Mouse (Mus musculus): ENCODE measurements around the gene Gm42791.

Gene Gm42791

DNA sequence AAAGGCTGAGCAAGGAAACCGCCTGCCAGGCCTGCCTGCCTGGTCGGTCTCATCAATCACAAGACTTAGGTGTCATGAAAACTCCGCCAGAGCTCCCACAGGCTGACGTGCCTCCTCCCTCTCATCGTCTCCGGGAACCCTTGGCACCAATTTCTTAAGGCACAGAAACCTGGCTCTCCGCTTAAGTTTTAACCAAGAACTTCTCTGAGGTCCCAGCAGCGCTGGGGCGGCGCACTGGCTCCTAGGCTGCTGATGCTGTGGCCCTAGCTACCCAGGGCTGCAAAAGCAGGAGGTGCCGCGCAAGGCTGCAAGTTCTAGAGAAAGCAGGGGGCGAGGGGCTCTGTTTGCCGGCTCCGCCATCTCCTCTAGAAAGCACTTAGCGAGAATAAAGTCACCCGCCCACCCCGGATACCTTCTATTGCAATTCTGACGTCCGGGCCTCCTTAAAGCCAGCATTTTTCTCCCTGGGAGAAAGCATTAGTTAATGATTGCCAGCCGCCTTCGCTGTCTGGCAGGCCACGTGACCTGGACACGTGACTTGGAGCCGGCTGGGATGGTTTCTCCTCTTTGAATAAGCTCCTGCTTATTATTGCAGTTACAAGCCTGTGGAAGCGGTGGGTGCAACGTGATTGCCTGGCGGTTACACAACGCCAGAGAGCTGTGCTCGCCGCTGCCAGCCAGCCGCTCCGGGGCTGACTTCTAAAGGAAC is at the start of gene Gm42791:
TSS of gene Gm42791 (minus strand) at position 442 of the 709 bp plus-strand sequence.
- DNase-seq (ENCODE audit: low spot score), result peak; percentile 83

- no peak for DNase-seq (ENCODE audit: low spot score)
Observed at GRCm38 (mm10) chr5:149044067-149044466, 49.1 kb upstream of the Gm42791 start.

GRCm38 (mm10) chr5:149043240-149043639 is 48.3 kb upstream of the Gm42791 start:
- no peak for DNase-seq (ENCODE audit: low spot score)

DNA sequence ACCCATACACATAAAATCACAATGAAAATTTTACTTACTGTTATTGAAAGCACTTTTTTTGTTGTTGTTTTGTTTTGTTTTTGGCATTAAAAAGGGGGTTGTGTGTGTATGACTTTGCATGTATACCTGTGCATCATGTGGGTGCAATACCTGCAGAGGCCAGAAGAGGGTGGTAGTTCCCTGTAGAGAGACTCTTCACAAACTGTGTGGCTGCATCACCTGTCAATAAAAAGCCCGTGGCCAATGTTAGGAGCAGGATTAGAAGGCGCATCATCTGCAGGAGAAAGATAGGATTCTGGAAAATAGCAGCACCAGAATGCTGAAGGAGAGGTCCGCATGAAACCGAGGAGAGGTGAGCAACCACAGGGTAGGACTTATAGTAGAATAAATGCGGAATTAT is 44.9 kb upstream of the Gm42791 start:
- peak; percentile 53 for DNase-seq (ENCODE audit: low spot score)

GRCm38 (mm10) chr5:149037729-149038128 is 42.8 kb upstream of the Gm42791 start:
- DNase-seq (ENCODE audit: low spot score), result no peak

GRCm38 (mm10) chr5:149036920-149037319 is 42.0 kb upstream of the Gm42791 start:
- no peak for DNase-seq (ENCODE audit: low spot score)

DNA sequence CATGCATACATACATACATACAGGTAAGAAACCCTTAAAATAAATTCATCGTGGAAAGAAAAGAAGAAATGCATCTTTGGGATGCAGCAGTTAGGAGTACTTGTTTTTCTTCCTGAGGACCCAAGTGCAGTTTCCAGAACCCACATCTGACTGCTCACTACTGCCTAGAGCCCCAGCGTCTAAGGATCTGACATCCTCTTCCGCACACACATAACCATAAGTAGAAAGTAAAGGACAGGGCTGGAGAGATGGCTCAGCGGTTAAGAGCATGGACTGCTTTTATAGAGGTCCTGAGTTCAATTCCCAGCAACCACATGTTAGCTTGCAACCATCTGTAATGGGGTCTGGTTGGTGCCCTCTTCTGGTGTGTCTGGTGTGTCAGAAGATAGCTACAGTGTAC is 37.5 kb upstream of the Gm42791 start:
- no peak for DNase-seq (ENCODE audit: low spot score)

- peak; percentile 68 for DNase-seq (ENCODE audit: low spot score)
Observed at GRCm38 (mm10) chr5:149031199-149031750, 36.3 kb upstream of the Gm42791 start.

GRCm38 (mm10) chr5:149030103-149030502 is 35.2 kb upstream of the Gm42791 start:
- DNase-seq (ENCODE audit: low spot score), result no peak

- DNase-seq (ENCODE audit: low spot score), result no peak
Observed at GRCm38 (mm10) chr5:149028394-149028793, 33.4 kb upstream of the Gm42791 start.

GRCm38 (mm10) chr5:149027389-149027788 is 32.4 kb upstream of the Gm42791 start:
- DNase-seq (ENCODE audit: low spot score), result no peak

DNA sequence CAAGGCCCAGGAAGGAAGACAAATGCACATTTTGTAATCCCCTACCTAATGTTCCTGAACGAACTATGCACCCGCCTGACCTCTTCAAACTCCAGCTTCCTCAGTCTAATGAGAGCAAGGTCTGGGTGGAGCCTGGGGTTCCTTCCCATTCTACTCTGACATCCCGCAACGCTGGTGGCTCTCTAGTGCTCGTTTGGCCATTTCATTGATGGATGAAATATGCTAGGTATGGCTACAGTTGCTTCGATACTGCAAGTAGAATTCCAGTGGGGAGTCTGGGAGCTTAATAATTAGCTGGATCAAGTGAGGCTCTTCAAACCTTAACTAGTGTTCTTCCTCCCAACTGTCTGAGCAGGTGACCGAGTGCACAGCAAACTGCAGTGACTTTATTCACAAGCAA is 26.2 kb upstream of the Gm42791 start:
- DNase-seq (ENCODE audit: low spot score), result no peak

DNA sequence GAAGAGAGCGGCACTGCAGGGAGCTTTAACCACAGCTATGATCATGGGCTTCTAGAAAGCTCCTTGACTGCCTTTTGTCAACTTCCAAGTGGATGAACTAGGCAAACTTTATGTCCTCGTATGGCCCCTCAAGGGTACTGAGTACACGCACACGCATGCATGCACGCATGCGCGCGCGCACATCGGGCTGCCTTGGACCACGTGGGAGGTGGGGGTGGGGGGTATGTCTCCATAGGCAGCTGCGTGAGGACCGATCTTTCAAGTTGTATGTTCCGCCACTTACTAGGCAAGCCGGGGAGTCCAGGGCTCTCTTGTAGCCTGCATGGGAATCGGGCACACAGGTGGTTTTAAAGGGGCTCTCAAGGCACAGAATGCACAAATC is 25.7 kb upstream of the Gm42791 start:
- DNase-seq (ENCODE audit: low spot score), result no peak

DNA sequence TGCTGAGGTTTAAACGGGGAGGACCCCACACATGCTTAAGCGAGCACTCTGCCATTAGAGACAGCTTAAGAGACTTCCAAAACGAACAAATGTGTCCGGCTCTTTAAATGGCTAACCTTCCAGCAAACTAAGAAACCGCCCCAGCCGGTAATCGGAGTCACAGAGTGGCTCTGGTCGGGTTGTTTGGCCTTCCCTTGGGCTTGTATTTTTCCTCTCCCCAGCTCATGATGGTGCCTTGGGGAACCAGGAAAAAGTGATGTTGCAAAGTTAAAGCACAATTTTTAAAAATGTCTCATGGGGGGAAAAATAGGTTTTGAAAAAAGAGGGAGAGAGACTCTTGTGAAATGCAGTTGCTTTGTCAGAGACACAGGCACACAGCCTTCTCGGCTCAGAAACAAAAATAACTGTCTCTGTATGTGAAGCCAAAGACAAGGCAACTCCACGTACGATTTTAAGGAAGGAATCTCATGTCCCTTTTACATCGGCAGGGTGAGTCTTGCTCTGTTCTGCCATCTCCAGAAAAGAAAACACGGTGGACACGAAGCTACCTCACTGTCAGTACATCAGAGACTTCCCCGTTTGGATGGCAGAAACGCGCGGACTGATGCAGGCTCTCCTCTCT is 25.2 kb upstream of the Gm42791 start:
- no peak for DNase-seq (ENCODE audit: low spot score)

GRCm38 (mm10) chr5:149017666-149018415 is 22.9 kb upstream of the Gm42791 start:
- DNase-seq (ENCODE audit: low spot score), result no peak

DNA sequence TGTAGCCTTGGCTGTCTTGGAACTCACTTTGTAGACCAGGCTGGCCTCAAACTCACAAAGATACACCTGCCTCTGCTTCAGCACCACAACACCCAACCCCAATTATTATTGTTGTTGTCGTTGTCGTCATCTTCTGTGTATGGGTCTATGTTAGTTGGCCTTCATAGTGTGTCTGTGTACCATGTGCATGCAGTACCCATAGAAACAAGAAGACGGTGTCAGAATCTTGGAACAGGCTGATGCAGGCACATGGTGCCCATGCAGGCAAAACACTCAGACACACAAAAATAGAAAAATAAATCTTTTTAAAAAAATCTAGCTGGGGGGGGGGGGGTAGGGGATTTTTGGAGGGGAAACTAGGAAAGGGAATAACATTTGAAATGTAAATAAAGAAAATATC is 22.2 kb upstream of the Gm42791 start:
- DNase-seq (ENCODE audit: low spot score), result no peak

DNA sequence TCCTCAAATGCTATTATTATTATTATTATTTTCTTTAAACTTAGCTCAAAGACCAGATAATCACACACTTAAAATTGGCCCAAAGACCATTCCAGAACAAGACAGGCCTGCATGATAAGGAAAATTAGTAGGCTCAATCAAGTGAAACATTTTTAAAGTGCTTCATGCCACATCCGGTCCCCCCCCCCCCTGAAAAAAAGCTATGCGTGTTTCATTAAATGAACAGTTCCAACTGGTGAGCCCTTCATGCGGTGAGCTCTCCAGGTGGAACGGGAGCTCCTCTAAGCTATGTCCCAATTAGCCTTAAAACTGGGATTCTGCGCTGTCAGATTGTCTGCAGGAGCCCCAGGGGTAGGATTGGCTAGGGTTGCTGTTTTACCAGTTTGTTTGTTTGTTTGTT is 21.3 kb upstream of the Gm42791 start:
- no peak for DNase-seq (ENCODE audit: low spot score)

- peak; percentile 41 for DNase-seq (ENCODE audit: low spot score)
Observed at GRCm38 (mm10) chr5:149015335-149016201, 20.6 kb upstream of the Gm42791 start.

- DNase-seq (ENCODE audit: low spot score), result peak; percentile 26
Observed at GRCm38 (mm10) chr5:149014600-149015268, 19.8 kb upstream of the Gm42791 start.

DNA sequence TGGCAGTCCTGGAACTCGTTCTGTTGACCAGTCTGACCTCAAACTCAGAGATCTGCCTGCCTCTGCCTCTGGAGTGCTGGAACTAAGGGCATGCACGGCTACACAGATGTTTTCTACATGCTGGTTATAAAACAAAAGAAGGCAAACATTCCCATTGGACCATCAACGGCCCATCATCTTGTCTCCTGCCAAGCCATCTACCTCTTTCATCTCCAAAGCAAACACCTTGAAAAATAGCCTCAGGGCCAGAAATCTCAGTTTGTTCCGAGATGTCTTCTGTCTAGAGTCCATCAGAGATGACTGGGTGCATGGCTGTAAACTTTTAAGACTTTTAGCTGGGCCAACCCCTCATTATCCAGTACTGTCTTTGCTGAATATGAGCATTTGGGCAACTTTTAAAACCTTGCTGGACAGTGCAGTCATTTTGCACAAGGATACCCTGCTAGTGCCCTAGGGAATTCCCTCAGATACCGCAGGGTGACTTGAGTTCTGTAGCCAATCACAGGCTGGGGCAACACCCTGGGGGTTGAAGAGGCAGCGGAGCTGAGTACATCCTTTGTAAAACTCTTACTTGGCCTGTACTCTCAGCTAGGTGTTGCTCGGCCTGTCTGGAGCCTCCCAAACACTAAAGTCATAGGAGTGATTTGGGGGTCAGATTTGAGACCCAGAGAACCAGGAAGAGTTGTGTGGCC is 19.0 kb upstream of the Gm42791 start:
- no peak for DNase-seq (ENCODE audit: low spot score)

DNA sequence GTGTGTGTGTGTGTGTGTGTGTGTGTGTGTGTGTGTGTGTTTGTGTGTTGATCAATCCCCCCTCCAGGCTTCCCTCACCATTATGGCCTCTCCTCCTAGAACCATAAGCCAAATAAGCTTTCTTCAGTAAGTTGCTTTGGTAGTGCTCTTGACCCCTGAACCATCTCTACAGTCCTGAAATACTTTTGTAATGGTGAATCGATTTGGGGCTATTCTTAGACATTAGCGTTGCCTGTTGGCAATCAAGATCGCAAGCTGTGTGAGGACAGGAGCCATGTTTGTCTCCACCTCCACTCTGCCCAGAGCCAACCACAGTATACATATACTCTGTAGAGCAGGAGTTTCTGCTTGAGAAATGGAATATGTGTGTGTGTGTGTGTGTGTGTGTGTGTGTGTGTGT is 14.2 kb upstream of the Gm42791 start:
- no peak for DNase-seq (ENCODE audit: low spot score)
